Mouse (Mus musculus) heart, postnatal 0 days (tissue): ENCODE measurements around the gene Cog5. TPM values are rescaled to one million over a fixed set of nuclear protein-coding genes. Genes with fewer than 3 reads are reported as not detected.

Source experiments
- ATAC-seq: fragments of 200-750 bp; cut with Nextera tagmentation; 2 replicates; pipeline ENCODE4 v1.8.0; 2017; ENCODE audit warnings: low read depth, moderate number of reproducible peaks, moderate library complexity; ENCODE audit not compliant: insufficient read depth
- DNase-seq: peaks from one replicate; pipeline ENCODE4 v3.0.0-alpha.2; 2016; ENCODE audit warnings: low spot score
- H3K27ac ChIP-seq: fragments of 300-500 bp; sonication (generic); 2 replicates; pipeline ENCODE4 v1.5.1; 2014; ENCODE audit warnings: low read depth, mild to moderate bottlenecking
- H3K27me3 ChIP-seq: fragments of 300-500 bp; sonication (generic); 2 replicates; pipeline ENCODE4 v1.6.1; 2014; ENCODE audit warnings: low read length, mixed read lengths; ENCODE audit not compliant: control insufficient read depth, insufficient read depth
- H3K36me3 ChIP-seq: fragments of 300-500 bp; sonication (generic); replicated peaks from 2 replicates; pipeline ENCODE4 v1.6.1; 2014; ENCODE audit warnings: low read length, mixed read lengths; ENCODE audit not compliant: control insufficient read depth, insufficient read depth
- H3K4me1 ChIP-seq: fragments of 300-500 bp; sonication (generic); 2 replicates; pipeline ENCODE4 v1.6.1; 2014; ENCODE audit warnings: antibody characterized with exemption; ENCODE audit not compliant: control insufficient read depth, insufficient read depth
- H3K4me2 ChIP-seq: fragments of 300-500 bp; sonication (generic); 2 replicates; pipeline ENCODE4 v1.6.1; 2014; ENCODE audit warnings: low read depth, mild to moderate bottlenecking, low read length, moderate library complexity
- H3K4me3 ChIP-seq: fragments of 300-500 bp; sonication (generic); 2 replicates; pipeline ENCODE4 v1.5.1; 2014; ENCODE audit warnings: low read depth, low read length
- H3K9ac ChIP-seq: fragments of 300-500 bp; sonication (generic); replicated peaks from 2 replicates; pipeline ENCODE4 v1.6.1; 2014; ENCODE audit warnings: low read depth, low read length, mixed read lengths
- H3K9me3 ChIP-seq: fragments of 300-500 bp; sonication (generic); replicated peaks from 2 replicates; pipeline ENCODE4 v1.6.1; 2016; ENCODE audit warnings: low read length; ENCODE audit not compliant: control insufficient read depth
- CTCF ChIP-seq: IDR thresholded peaks from 2 replicates; pipeline ENCODE4 v1.5.1; 2016; ENCODE audit warnings: antibody characterized with exemption, control low read depth, low read depth
- EP300 ChIP-seq: IDR thresholded peaks from 2 replicates; pipeline ENCODE4 v1.6.1; 2016; ENCODE audit warnings: antibody characterized with exemption, low read depth
- WGBS: fragments of 180-500 bp; shearing (Covaris S2); extraction: QIAGEN DNeasy Blood & Tissue Kit; methylation state at CpG from one replicate; pipeline ENCODE4 v1.1.7; 2014; 5-methylcytosine and 5-hydroxymethylcytosine counted together
- polyA plus RNA-seq: library from polyadenylated mRNA; unstranded; fragments of >200 nt; fragmentation: Nextera tagmentation; extraction: Ambion mirVana; gene quantifications from 2 replicates; pipeline ENCODE4 v1.2.1, GENCODE M21; 2015
- total RNA-seq: library from RNA; depleted of rRNA; stranded (reverse); fragments of >200 nt; gene quantifications from 2 replicates; pipeline ENCODE4 v1.2.3, GENCODE M21; 2014; ENCODE audit warnings: low replicate concordance

The Cog5 gene
- total and polyA plus RNA-seq, 2 experiments from 2014 or later, result 22.4 to 58.4 TPM

- TF ChIP-seq EP300 (no peak), CTCF (no peak)
- no peaks in the 10 kb centered on the region for H3K9me3 ChIP-seq
- H3K9ac ChIP-seq, result no peak overlapping the region
- H3K4me3 ChIP-seq, result no peak overlapping the region
- no peak overlapping the region for H3K27ac ChIP-seq
- ATAC-seq (no peak), DNase-seq (no peak)
- H3K27me3 ChIP-seq, result no peaks in the 10 kb centered on the region
- no peaks in the 10 kb centered on the region for H3K36me3 ChIP-seq
- 76% methylated on average over 5 of the region's 5 CpGs for WGBS
- H3K4me1 ChIP-seq, result peaks cover 5% of the 10 kb centered on the region
- H3K4me2 ChIP-seq, result peak overlapping the region; percentile 23; the same call in 1 of the 2 replicates
Observed at GRCm38 (mm10) chr12:31653611-31654010, 1.1 kb upstream of the Cog5 start.

- ATAC-seq (peak; percentile 78), DNase-seq (peak; percentile 36)
- no peaks in the 10 kb centered on the region for H3K36me3 ChIP-seq
- peak overlapping the region; percentile 92 for H3K4me3 ChIP-seq
- TF ChIP-seq CTCF, result peak; percentile 43
- no peak for TF ChIP-seq EP300
- no peaks in the 10 kb centered on the region for H3K27me3 ChIP-seq
- peak overlapping the region; percentile 68 for H3K4me2 ChIP-seq
- H3K27ac ChIP-seq, result peak overlapping the region; percentile 91
- H3K9ac ChIP-seq, result peak overlapping the region; percentile 84
- H3K9me3 ChIP-seq, result no peaks in the 10 kb centered on the region
- WGBS, result under 1% methylated on average over 28 of the region's 29 CpGs
- peaks cover 5% of the 10 kb centered on the region for H3K4me1 ChIP-seq
Observed at GRCm38 (mm10) chr12:31654965-31655477, 352 bp downstream of the Cog5 start.

GRCm38 (mm10) chr12:31656841-31657240, 2.2 kb downstream of the Cog5 start:
- Histone ChIP-seq H3K4me2 (no peak overlapping the region), H3K27me3 (no peaks in the 10 kb centered on the region), H3K9ac (no peak overlapping the region), H3K36me3 (no peaks in the 10 kb centered on the region), H3K4me3 (no peak overlapping the region), H3K27ac (no peak overlapping the region), H3K4me1 (peaks cover 5% of the 10 kb centered on the region), H3K9me3 (no peaks in the 10 kb centered on the region)
- no peak for DNase-seq
- no peak for TF ChIP-seq EP300
- TF ChIP-seq CTCF, result no peak
- WGBS, result 97% methylated on average over 2 of the region's 2 CpGs
- ATAC-seq, result no peak

DNA sequence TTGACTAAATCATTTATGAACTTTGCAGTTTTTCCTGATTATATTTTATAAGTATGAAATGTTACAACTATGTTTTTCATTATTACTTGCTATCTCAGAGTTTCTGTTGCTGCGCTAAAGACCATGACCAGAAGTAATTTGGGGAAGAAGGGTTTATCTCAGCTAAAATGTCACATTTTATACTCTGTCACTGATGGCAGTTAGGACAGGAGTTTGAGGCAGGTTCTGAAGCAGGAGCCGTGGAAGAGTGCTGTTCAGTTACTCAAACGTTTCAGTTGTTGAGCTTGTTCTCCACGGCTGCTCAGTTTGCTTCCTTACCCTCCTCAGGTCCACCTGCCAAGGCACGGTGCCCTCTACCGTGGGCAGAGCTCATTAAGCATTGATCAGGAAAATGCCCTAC, 11.3 kb downstream of the Cog5 start:
- 72% methylated on average over 6 of the region's 6 CpGs for WGBS
- H3K4me3 ChIP-seq, result no peak overlapping the region
- no peak overlapping the region for H3K27ac ChIP-seq
- no peak overlapping the region for H3K4me2 ChIP-seq
- ATAC-seq (no peak), DNase-seq (no peak)
- H3K9ac ChIP-seq, result no peak overlapping the region
- no peak for TF ChIP-seq EP300
- TF ChIP-seq CTCF, result no peak
- no peaks in the 10 kb centered on the region for H3K4me1 ChIP-seq
- H3K27me3 ChIP-seq, result no peaks in the 10 kb centered on the region
- H3K9me3 ChIP-seq, result no peaks in the 10 kb centered on the region
- H3K36me3 ChIP-seq, result peaks cover 45% of the 10 kb centered on the region

DNA sequence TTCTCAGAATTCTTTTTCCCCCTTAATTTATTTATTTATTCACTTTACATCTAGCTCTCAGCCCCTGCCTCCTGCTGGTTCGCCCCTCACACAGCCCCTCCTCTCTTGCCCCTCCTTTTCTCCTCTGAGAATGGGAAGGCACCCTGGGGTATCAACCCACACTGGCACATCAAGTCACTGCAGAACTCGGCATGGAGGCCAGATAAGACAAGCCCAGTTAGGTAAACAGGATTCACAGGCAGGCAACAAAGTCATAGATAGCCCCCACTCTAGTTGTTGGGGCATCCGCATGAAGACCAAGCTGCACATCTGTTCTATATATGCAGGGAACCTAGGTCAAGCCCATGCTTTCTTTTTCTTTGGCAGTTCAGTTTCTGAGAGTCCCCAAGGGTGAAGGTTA, 12.5 kb downstream of the Cog5 start:
- 63% methylated on average over 3 of the region's 3 CpGs for WGBS
- TF ChIP-seq EP300 (no peak), CTCF (no peak)
- Histone ChIP-seq H3K9me3 (no peaks in the 10 kb centered on the region), H3K27ac (no peak overlapping the region), H3K4me2 (no peak overlapping the region), H3K36me3 (peaks cover 50% of the 10 kb centered on the region), H3K4me3 (no peak overlapping the region), H3K27me3 (no peaks in the 10 kb centered on the region), H3K4me1 (no peaks in the 10 kb centered on the region), H3K9ac (no peak overlapping the region)
- DNase-seq (no peak), ATAC-seq (no peak)

DNA sequence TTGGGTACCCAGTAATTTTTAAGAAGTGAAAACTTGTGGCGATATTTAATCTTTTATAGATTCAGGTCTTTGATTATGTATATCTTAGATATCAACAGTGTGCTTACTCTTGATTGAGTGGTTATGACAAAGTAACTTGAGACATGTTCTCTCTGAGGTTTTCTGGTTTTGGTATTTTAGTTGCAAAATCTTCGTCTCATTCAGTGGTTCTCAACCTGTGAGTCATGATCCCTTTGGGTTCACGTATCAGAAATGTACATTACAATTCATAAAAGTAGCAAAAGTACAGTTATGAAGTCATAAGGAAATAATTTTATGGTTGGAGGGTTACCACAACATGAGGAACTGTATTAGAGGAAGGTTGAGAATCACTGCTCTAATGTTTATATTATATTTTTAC, 32.0 kb downstream of the Cog5 start:
- 92% methylated on average over 3 of the region's 3 CpGs for WGBS
- no peaks in the 10 kb centered on the region for H3K4me1 ChIP-seq
- H3K4me2 ChIP-seq, result no peak overlapping the region
- no peak overlapping the region for H3K27ac ChIP-seq
- H3K9ac ChIP-seq, result no peak overlapping the region
- peaks cover 6% of the 10 kb centered on the region; the same call in 1 of the 2 replicates for H3K36me3 ChIP-seq
- TF ChIP-seq EP300 (no peak), CTCF (no peak)
- H3K4me3 ChIP-seq, result no peak overlapping the region
- no peaks in the 10 kb centered on the region for H3K27me3 ChIP-seq
- H3K9me3 ChIP-seq, result no peaks in the 10 kb centered on the region
- DNase-seq (no peak), ATAC-seq (no peak)
